Mouse (Mus musculus): ENCODE data around the gene Mbtps1. TPM values are rescaled to one million over a fixed set of nuclear protein-coding genes. Genes with fewer than 3 reads are reported as not detected.
A peak's percentile ranks its signal among the peaks of the same experiment; 100 is the strongest.

Gene Mbtps1
- polyA plus RNA-seq, 1 experiment from 2014 or later = 144 TPM

- TF ChIP-seq CTCF (IDR thresholded peaks at IDR 0.05) = no peak
- CTCF ChIA-PET = interaction anchor here (1.2 kb wide), 1 partner anchor 137 kb away, joined by 3 read pairs; no protein-coding TSS in a partner anchor
- POLR2A ChIA-PET = interaction anchor here (0.7 to 2.2 kb wide), 2 partner anchors 9 to 51 kb away, joined by 3 to 8 read pairs; no protein-coding TSS in a partner anchor
- in situ Hi-C loops (cut with MboI; ENCODE audit: low pct_unique_long_range_greater_than_20kb) = no loop called here
- ATAC-seq = no peak
- no peak for DNase-seq (ENCODE audit: low read depth, low spot score)
- no peaks in the 10 kb centered on the region for H3K27me3 ChIP-seq
Observed at GRCm38 (mm10) chr8:119559402-119559720, 826 bp upstream of the Mbtps1 start.

GRCm38 (mm10) chr8:119557821-119558602 is 523 bp downstream of the Mbtps1 start:
- H3K27me3 ChIP-seq = no peaks in the 10 kb centered on the region
- DNase-seq (ENCODE audit: low read depth, low spot score) (no peak), ATAC-seq (peak; percentile 61)
- CTCF ChIA-PET = interaction anchor here (1.1 kb wide), 1 partner anchor 19 kb away, joined by 3 read pairs; no protein-coding TSS in a partner anchor
- POLR2A ChIA-PET = interaction anchor here (2.2 kb wide), 1 partner anchor 11 kb away, joined by 8 read pairs; no protein-coding TSS in a partner anchor
- no peak for TF ChIP-seq CTCF (IDR thresholded peaks at IDR 0.05)
- in situ Hi-C loops (cut with MboI; ENCODE audit: low pct_unique_long_range_greater_than_20kb) = no loop called here

GRCm38 (mm10) chr8:119557132-119557531 is 1.4 kb downstream of the Mbtps1 start:
- no peak for TF ChIP-seq CTCF (IDR thresholded peaks at IDR 0.05)
- POLR2A ChIA-PET = no interaction called here
- in situ Hi-C loops (cut with MboI; ENCODE audit: low pct_unique_long_range_greater_than_20kb) = no loop called here
- CTCF ChIA-PET = no interaction called here
- ATAC-seq = no peak
- no peaks in the 10 kb centered on the region for H3K27me3 ChIP-seq
- DNase-seq (ENCODE audit: low read depth, low spot score) = no peak

GRCm38 (mm10) chr8:119555861-119556260 is 2.7 kb downstream of the Mbtps1 start:
- no peak for ATAC-seq
- in situ Hi-C loops (cut with MboI; ENCODE audit: low pct_unique_long_range_greater_than_20kb) = no loop called here
- ChIA-PET CTCF (no interaction called here), POLR2A (no interaction called here)
- no peak for DNase-seq (ENCODE audit: low read depth, low spot score)
- no peaks in the 10 kb centered on the region for H3K27me3 ChIP-seq
- no peak for TF ChIP-seq CTCF (IDR thresholded peaks at IDR 0.05)

- ChIA-PET CTCF (no interaction called here), POLR2A (interaction anchor here (0.6 kb wide), 1 partner anchor 21 kb away, joined by 5 read pairs; no protein-coding TSS in a partner anchor)
- no peaks in the 10 kb centered on the region for H3K27me3 ChIP-seq
- TF ChIP-seq CTCF (IDR thresholded peaks at IDR 0.05) = no peak
- ATAC-seq = no peak
- in situ Hi-C loops (cut with MboI; ENCODE audit: low pct_unique_long_range_greater_than_20kb) = no loop called here
- no peak for DNase-seq (ENCODE audit: low read depth, low spot score)
Observed at GRCm38 (mm10) chr8:119552967-119553366, 5.6 kb downstream of the Mbtps1 start.

- no peak for TF ChIP-seq CTCF (IDR thresholded peaks at IDR 0.05)
- no peaks in the 10 kb centered on the region for H3K27me3 ChIP-seq
- no peak for ATAC-seq
- DNase-seq (ENCODE audit: low read depth, low spot score) = no peak
- in situ Hi-C loops (cut with MboI; ENCODE audit: low pct_unique_long_range_greater_than_20kb) = no loop called here
- ChIA-PET CTCF (interaction anchor here (0.8 to 1.4 kb wide), 3 partner anchors 9 to 108 kb away, joined by 3 read pairs; no protein-coding TSS in a partner anchor), POLR2A (no interaction called here)
Observed at GRCm38 (mm10) chr8:119548560-119549113, 9.9 kb downstream of the Mbtps1 start.

- CTCF ChIA-PET = interaction anchor here (1.1 to 1.4 kb wide), 2 partner anchors 13 to 107 kb away, joined by 3 read pairs; no protein-coding TSS in a partner anchor
- no peaks in the 10 kb centered on the region for H3K27me3 ChIP-seq
- POLR2A ChIA-PET = interaction anchor here (0.8 kb wide), 1 partner anchor 9 kb away, joined by 3 read pairs; no protein-coding TSS in a partner anchor
- DNase-seq (ENCODE audit: low read depth, low spot score) = no peak
- no peak for TF ChIP-seq CTCF (IDR thresholded peaks at IDR 0.05)
- ATAC-seq = no peak
- in situ Hi-C loops (cut with MboI; ENCODE audit: low pct_unique_long_range_greater_than_20kb) = no loop called here
Observed at GRCm38 (mm10) chr8:119547019-119547691, 11.4 kb downstream of the Mbtps1 start.

GRCm38 (mm10) chr8:119545791-119546190 is 12.7 kb downstream of the Mbtps1 start:
- H3K27me3 ChIP-seq = no peaks in the 10 kb centered on the region
- no peak for DNase-seq (ENCODE audit: low read depth, low spot score)
- in situ Hi-C loops (cut with MboI; ENCODE audit: low pct_unique_long_range_greater_than_20kb) = no loop called here
- ATAC-seq = no peak
- no peak for TF ChIP-seq CTCF (IDR thresholded peaks at IDR 0.05)
- ChIA-PET POLR2A (no interaction called here), CTCF (no interaction called here)

GRCm38 (mm10) chr8:119545180-119545579 is 13.4 kb downstream of the Mbtps1 start:
- TF ChIP-seq CTCF (IDR thresholded peaks at IDR 0.05) = no peak
- ChIA-PET CTCF (no interaction called here), POLR2A (interaction anchor here (1.3 kb wide), 1 partner anchor 14 kb away, joined by 4 read pairs; no protein-coding TSS in a partner anchor)
- ATAC-seq = no peak
- in situ Hi-C loops (cut with MboI; ENCODE audit: low pct_unique_long_range_greater_than_20kb) = no loop called here
- no peak for DNase-seq (ENCODE audit: low read depth, low spot score)
- no peaks in the 10 kb centered on the region for H3K27me3 ChIP-seq

- ATAC-seq (no peak), DNase-seq (ENCODE audit: low read depth, low spot score) (no peak)
- ChIA-PET POLR2A (interaction anchor here (1.3 kb wide), 1 partner anchor 13 kb away, joined by 4 read pairs; no protein-coding TSS in a partner anchor), CTCF (no interaction called here)
- H3K27me3 ChIP-seq = no peaks in the 10 kb centered on the region
- in situ Hi-C loops (cut with MboI; ENCODE audit: low pct_unique_long_range_greater_than_20kb) = no loop called here
- no peak for TF ChIP-seq CTCF (IDR thresholded peaks at IDR 0.05)
Observed at GRCm38 (mm10) chr8:119544606-119545005, 13.9 kb downstream of the Mbtps1 start.

Measured in Patski (cell line).